Comparison of ENCODE assay signal across 7 mouse cellular contexts in the genomic region with DNA sequence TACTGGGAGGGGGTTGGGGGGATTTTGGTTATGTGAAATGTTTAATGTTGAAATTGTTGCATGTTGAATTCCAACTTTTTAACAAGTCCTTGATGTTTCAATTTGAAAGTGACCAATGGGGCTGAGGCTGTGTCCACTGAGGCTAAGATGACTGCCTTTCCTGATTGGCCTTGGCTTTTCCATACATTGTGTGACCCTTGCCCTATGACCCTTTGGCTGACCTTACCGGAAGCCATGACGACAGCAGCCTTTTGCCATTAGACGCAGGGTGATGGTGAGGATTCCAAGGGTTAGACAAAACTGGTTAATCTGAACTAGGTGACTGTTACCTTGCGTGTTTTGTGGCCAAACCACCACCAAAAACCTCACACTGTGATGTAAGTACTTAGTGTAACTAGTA. TPM values are rescaled to one million over a fixed set of nuclear protein-coding genes. Genes with fewer than 3 reads are reported as not detected.
DNase-seq lines count a peak whose midpoint lies in the region; ATAC-seq and TF ChIP-seq lines count a peak whose summit lies in the region.

No protein-coding gene starts in this region.

- peaks cover 5% of the 10 kb centered on the region for H3K4me1 ChIP-seq in cortical plate, adult 2 months (ENCODE audit: control insufficient read depth, insufficient read depth, low read length)
- peaks cover 15% of the 10 kb centered on the region for H3K4me1 ChIP-seq in hindbrain, embryonic 16.5 days (ENCODE audit: control insufficient read depth, insufficient read depth, low read depth, low read length)
- peaks cover 18% of the 10 kb centered on the region for H3K4me1 ChIP-seq in midbrain, embryonic 12.5 days

- H3K9ac ChIP-seq in hindbrain, embryonic 16.5 days (ENCODE audit: low read depth, low read length): peak overlapping the region; percentile 38; the same call in 1 of the 2 replicates
- H3K9ac ChIP-seq in midbrain, embryonic 12.5 days (replicated peaks): peak overlapping the region; percentile 100

- no peak for TF ChIP-seq POLR2A in cortical plate, adult 2 months (IDR thresholded peaks at IDR 0.05; ENCODE audit: extremely low read depth, insufficient read depth, low read length)

- H3K27me3 ChIP-seq in hindbrain, embryonic 16.5 days (replicated peaks; ENCODE audit: control insufficient read depth, insufficient read depth, low read length): no peaks in the 10 kb centered on the region
- H3K27me3 ChIP-seq in midbrain, embryonic 12.5 days: peaks cover 8% of the 10 kb centered on the region

- peak overlapping the region; percentile 69 for H3K4me2 ChIP-seq in hindbrain, embryonic 16.5 days (ENCODE audit: low read length)
- peak overlapping the region; percentile 82 for H3K4me2 ChIP-seq in midbrain, embryonic 12.5 days (replicated peaks)

- TF ChIP-seq CTCF in cortical plate, adult 2 months (IDR thresholded peaks at IDR 0.05; ENCODE audit: extremely low read depth, insufficient read depth, low read length): no peak

- peak overlapping the region; percentile 46 for H3K4me3 ChIP-seq in cortical plate, adult 2 months (ENCODE audit: insufficient read depth, low read length)
- H3K4me3 ChIP-seq in hindbrain, embryonic 16.5 days (ENCODE audit: low read length): peak overlapping the region; percentile 100
- H3K4me3 ChIP-seq in midbrain, embryonic 12.5 days: peak overlapping the region; percentile 99

- H3K27ac ChIP-seq in cortical plate, adult 2 months (ENCODE audit: insufficient read depth, low read length): no peak overlapping the region
- H3K27ac ChIP-seq in hindbrain, embryonic 16.5 days (ENCODE audit: low read depth, low read length): no peak overlapping the region
- no peak overlapping the region for H3K27ac ChIP-seq in midbrain, embryonic 12.5 days (replicated peaks)

- peak; percentile 21 for DNase-seq in retina, embryonic 14.5 days (ENCODE audit: low spot score)
- no peak for DNase-seq in retina, postnatal 1 day
- DNase-seq in frontal cortex, postnatal 25 days (ENCODE audit: low spot score in 2 of 2): no peak
- DNase-seq in layer of hippocampus, adult 11-12 months (ENCODE audit: low spot score): no peak

- no peaks in the 10 kb centered on the region for H3K9me3 ChIP-seq in hindbrain, embryonic 16.5 days (ENCODE audit: control insufficient read depth, low read length)
- no peaks in the 10 kb centered on the region for H3K9me3 ChIP-seq in midbrain, embryonic 12.5 days

- H3K36me3 ChIP-seq in hindbrain, embryonic 16.5 days (ENCODE audit: control insufficient read depth, insufficient read depth, low read length): peaks cover 28% of the 10 kb centered on the region
- peaks cover 48% of the 10 kb centered on the region for H3K36me3 ChIP-seq in midbrain, embryonic 12.5 days

- WGBS in hindbrain, embryonic 16.5 days: 34% methylated on average over 4 of the region's 4 CpGs
- 47% methylated on average over 4 of the region's 4 CpGs for WGBS in midbrain, embryonic 12.5 days

- ATAC-seq in hindbrain, embryonic 16.5 days: no peak
- no peak for ATAC-seq in midbrain, embryonic 12.5 days (ENCODE audit: low FRiP score, low read depth)

RNA-seq across cellular contexts. Expression of a gene that starts 1.4 kb away (rescaled TPM):
- 129 and 140 TPM in 2 replicates for polyA plus RNA-seq in cortical plate, adult 2 months (2012; rRNA removed)
- polyA plus RNA-seq in hindbrain, embryonic 16.5 days (2015; fragmentation: Nextera tagmentation; extraction: Ambion mirVana): 112 and 121 TPM in 2 replicates
- polyA plus RNA-seq in midbrain, embryonic 12.5 days (2016; fragmentation: Nextera tagmentation; extraction: Ambion mirVana): 245 and 267 TPM in 2 replicates

RNA-seq across cellular contexts. Expression of a gene that starts 10.6 kb away (rescaled TPM):
- polyA plus RNA-seq in cortical plate, adult 2 months (2012; rRNA removed): 17.5 and 19.4 TPM in 2 replicates
- 5.8 and 7.2 TPM in 2 replicates for polyA plus RNA-seq in hindbrain, embryonic 16.5 days (2015; fragmentation: Nextera tagmentation; extraction: Ambion mirVana)
- 0.26 and 0.31 TPM in 2 replicates for polyA plus RNA-seq in midbrain, embryonic 12.5 days (2016; fragmentation: Nextera tagmentation; extraction: Ambion mirVana)

RNA-seq across cellular contexts. Expression of a gene that starts 54.4 kb away (rescaled TPM):
- 2.4 and 2.8 TPM in 2 replicates for polyA plus RNA-seq in cortical plate, adult 2 months (2012; rRNA removed)
- 0.25 and 0.40 TPM in 2 replicates for polyA plus RNA-seq in hindbrain, embryonic 16.5 days (2015; fragmentation: Nextera tagmentation; extraction: Ambion mirVana)
- polyA plus RNA-seq in midbrain, embryonic 12.5 days (2016; fragmentation: Nextera tagmentation; extraction: Ambion mirVana): 0.08 TPM in 1 of 2 replicates, not detected in the other

Comparison
In these comparisons a context has a peak if more than half of its experiments do, and no peak if none do; other contexts are left out.
1. H3K4me3 ChIP-seq: peak in every context shown above with its lines; median percentile 100 in hindbrain, embryonic 16.5 days; 99 in midbrain, embryonic 12.5 days; 46 in cortical plate, adult 2 months.